Mouse (Mus musculus): ENCODE measurements at regions not wholly inside any gene's neighbourhood (a gene's known extent, or its start where the extent isn't known, plus 50 kb on each side); places are given as distances from the start of the nearest gene placed in this dataset.

DNA sequence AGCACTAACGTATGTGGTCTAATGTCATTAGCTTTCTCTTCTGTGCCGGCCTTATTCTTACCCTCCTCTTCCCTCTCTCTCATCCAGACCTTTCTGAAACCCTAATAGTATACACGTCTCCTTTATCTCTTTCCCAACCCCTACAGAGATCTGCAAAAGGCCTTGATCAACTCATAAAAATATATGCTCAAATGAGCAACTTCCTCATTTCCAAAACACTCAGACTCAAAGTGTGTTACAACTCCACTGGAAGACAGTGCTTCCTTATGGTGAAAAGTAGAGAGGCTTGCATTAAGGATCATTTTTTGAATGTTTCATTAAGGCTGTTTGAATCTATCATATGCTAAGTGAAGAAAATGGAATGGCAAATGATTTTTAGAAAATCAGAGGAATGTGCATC lies 1060.1 kb upstream of the Slc10a2 start:
- Histone ChIP-seq H3K36me3 (ENCODE audit: control insufficient read depth, insufficient read depth, low read length) (no peaks in the 10 kb centered on the region), H3K27me3 (ENCODE audit: control insufficient read depth, insufficient read depth, low read length) (no peaks in the 10 kb centered on the region), H3K27ac (ENCODE audit: low read length) (no peak overlapping the region), H3K9me3 (ENCODE audit: control insufficient read depth, low read depth, low read length) (no peaks in the 10 kb centered on the region), H3K4me1 (ENCODE audit: control insufficient read depth, insufficient read depth, low read length) (no peaks in the 10 kb centered on the region), H3K4me2 (replicated peaks; ENCODE audit: low read depth, low read length) (no peak overlapping the region), H3K4me3 (ENCODE audit: low read depth, low read length) (no peak overlapping the region), H3K9ac (replicated peaks; ENCODE audit: low read depth, low read length) (no peak overlapping the region)
- 65% methylated on average over 3 of the region's 3 CpGs for WGBS
- ATAC-seq (ENCODE audit: insufficient number of reproducible peaks, insufficient read depth, low FRiP score, low read depth), result no peak

DNA sequence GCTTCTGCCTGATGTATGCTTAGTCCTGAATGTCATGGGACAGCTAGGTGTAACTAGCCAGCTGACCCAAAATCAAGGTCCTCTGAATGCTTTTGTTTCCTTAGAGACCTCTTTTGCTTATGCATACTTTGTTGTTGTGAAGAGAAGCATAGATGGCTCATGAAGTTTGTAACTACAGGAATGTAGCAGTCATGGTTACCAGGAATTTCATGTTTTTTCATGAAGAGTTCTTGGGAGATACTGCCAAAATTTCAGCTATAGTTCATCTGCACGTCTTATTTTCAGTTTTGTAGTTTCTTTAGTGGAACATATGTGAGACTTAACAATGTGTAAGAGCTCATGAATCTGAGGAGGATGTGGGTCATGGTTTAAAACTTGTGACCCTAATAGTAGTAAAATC lies 1059.6 kb upstream of the Slc10a2 start:
- Histone ChIP-seq H3K27ac (ENCODE audit: low read length) (no peak overlapping the region), H3K9me3 (ENCODE audit: control insufficient read depth, low read depth, low read length) (no peaks in the 10 kb centered on the region), H3K27me3 (ENCODE audit: control insufficient read depth, insufficient read depth, low read length) (no peaks in the 10 kb centered on the region), H3K36me3 (ENCODE audit: control insufficient read depth, insufficient read depth, low read length) (no peaks in the 10 kb centered on the region), H3K4me2 (replicated peaks; ENCODE audit: low read depth, low read length) (no peak overlapping the region), H3K4me3 (ENCODE audit: low read depth, low read length) (no peak overlapping the region), H3K9ac (replicated peaks; ENCODE audit: low read depth, low read length) (no peak overlapping the region), H3K4me1 (ENCODE audit: control insufficient read depth, insufficient read depth, low read length) (no peaks in the 10 kb centered on the region)
- no peak for ATAC-seq (ENCODE audit: insufficient number of reproducible peaks, insufficient read depth, low FRiP score, low read depth)
- WGBS, result 52% methylated on average over 1 of the region's 1 CpGs

DNA sequence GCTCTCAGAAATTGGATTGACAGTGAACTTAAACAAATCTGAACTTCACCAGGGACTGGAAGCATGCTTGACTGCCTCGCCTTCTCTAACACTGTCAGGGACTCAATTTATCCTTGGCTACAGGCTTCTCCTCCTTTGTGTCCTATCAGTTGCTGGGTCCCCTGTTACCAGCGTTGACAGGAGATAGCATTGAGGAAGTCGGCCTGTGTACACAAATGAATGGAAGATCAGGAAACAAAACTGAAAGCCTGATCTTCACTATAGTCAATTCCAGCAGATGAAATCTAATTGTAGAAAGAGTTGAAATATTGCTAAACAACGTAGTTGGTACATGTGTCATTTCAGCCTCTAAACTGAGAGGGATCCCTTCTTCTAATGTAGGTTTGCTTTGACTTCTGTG lies 1039.4 kb upstream of the Slc10a2 start:
- Histone ChIP-seq H3K27ac (ENCODE audit: low read length) (no peak overlapping the region), H3K9me3 (ENCODE audit: control insufficient read depth, low read depth, low read length) (no peaks in the 10 kb centered on the region), H3K9ac (replicated peaks; ENCODE audit: low read depth, low read length) (no peak overlapping the region), H3K36me3 (ENCODE audit: control insufficient read depth, insufficient read depth, low read length) (no peaks in the 10 kb centered on the region), H3K4me2 (replicated peaks; ENCODE audit: low read depth, low read length) (no peak overlapping the region), H3K4me3 (ENCODE audit: low read depth, low read length) (no peak overlapping the region), H3K4me1 (ENCODE audit: control insufficient read depth, insufficient read depth, low read length) (no peaks in the 10 kb centered on the region), H3K27me3 (ENCODE audit: control insufficient read depth, insufficient read depth, low read length) (no peaks in the 10 kb centered on the region)
- 60% methylated on average over 4 of the region's 4 CpGs for WGBS
- ATAC-seq (ENCODE audit: insufficient number of reproducible peaks, insufficient read depth, low FRiP score, low read depth), result no peak

- Histone ChIP-seq H3K9me3 (ENCODE audit: control insufficient read depth, low read depth, low read length) (no peaks in the 10 kb centered on the region), H3K27me3 (ENCODE audit: control insufficient read depth, insufficient read depth, low read length) (no peaks in the 10 kb centered on the region), H3K36me3 (ENCODE audit: control insufficient read depth, insufficient read depth, low read length) (no peaks in the 10 kb centered on the region), H3K9ac (replicated peaks; ENCODE audit: low read depth, low read length) (no peak overlapping the region), H3K4me1 (ENCODE audit: control insufficient read depth, insufficient read depth, low read length) (no peaks in the 10 kb centered on the region), H3K4me3 (ENCODE audit: low read depth, low read length) (no peak overlapping the region), H3K4me2 (replicated peaks; ENCODE audit: low read depth, low read length) (no peak overlapping the region), H3K27ac (ENCODE audit: low read length) (no peak overlapping the region)
- no peak for ATAC-seq (ENCODE audit: insufficient number of reproducible peaks, insufficient read depth, low FRiP score, low read depth)
- 83% methylated on average over 1 of the region's 1 CpGs for WGBS
Measured at GRCm38 (mm10) chr8:6140090-6140489, 1034.9 kb upstream of the Slc10a2 start.

DNA sequence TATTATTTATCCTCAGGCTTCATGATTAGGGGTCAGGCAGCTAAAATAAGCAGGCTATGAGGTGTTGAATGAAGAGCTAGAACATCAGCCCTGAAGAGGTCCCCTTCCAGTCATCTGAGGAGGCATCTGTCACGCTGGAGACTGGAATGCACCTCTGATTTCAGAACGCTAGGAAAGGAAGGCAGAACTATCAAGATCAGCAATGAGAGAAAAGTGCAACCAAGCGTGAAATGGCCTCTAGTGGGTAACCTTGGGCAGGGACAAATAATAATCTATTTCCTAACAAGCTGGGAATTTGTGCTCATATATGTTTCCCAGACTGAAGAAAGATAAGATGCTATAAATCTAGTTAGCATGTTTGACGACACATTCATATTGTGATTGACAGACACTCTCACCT lies 1034.0 kb upstream of the Slc10a2 start:
- Histone ChIP-seq H3K27ac (ENCODE audit: low read length) (no peak overlapping the region), H3K4me2 (replicated peaks; ENCODE audit: low read depth, low read length) (no peak overlapping the region), H3K4me3 (ENCODE audit: low read depth, low read length) (no peak overlapping the region), H3K36me3 (ENCODE audit: control insufficient read depth, insufficient read depth, low read length) (no peaks in the 10 kb centered on the region), H3K9ac (replicated peaks; ENCODE audit: low read depth, low read length) (no peak overlapping the region), H3K9me3 (ENCODE audit: control insufficient read depth, low read depth, low read length) (no peaks in the 10 kb centered on the region), H3K27me3 (ENCODE audit: control insufficient read depth, insufficient read depth, low read length) (no peaks in the 10 kb centered on the region), H3K4me1 (ENCODE audit: control insufficient read depth, insufficient read depth, low read length) (no peaks in the 10 kb centered on the region)
- ATAC-seq (ENCODE audit: insufficient number of reproducible peaks, insufficient read depth, low FRiP score, low read depth), result no peak
- 46% methylated on average over 4 of the region's 4 CpGs for WGBS

GRCm38 (mm10) chr8:6132243-6132751 lies 1027.1 kb upstream of the Slc10a2 start:
- H3K9me3 ChIP-seq (ENCODE audit: control insufficient read depth, low read depth, low read length), result no peaks in the 10 kb centered on the region
- H3K4me1 ChIP-seq (ENCODE audit: control insufficient read depth, insufficient read depth, low read length), result no peaks in the 10 kb centered on the region
- no peak overlapping the region for H3K4me3 ChIP-seq (ENCODE audit: low read depth, low read length)
- H3K27ac ChIP-seq (ENCODE audit: low read length), result no peak overlapping the region
- ATAC-seq (ENCODE audit: insufficient number of reproducible peaks, insufficient read depth, low FRiP score, low read depth), result peak; percentile 46; the same call in 1 of the 2 replicates
- WGBS, result 34% methylated on average over 3 of the region's 3 CpGs
- H3K36me3 ChIP-seq (ENCODE audit: control insufficient read depth, insufficient read depth, low read length), result no peaks in the 10 kb centered on the region
- no peak overlapping the region for H3K4me2 ChIP-seq (replicated peaks; ENCODE audit: low read depth, low read length)
- no peaks in the 10 kb centered on the region for H3K27me3 ChIP-seq (ENCODE audit: control insufficient read depth, insufficient read depth, low read length)
- no peak overlapping the region for H3K9ac ChIP-seq (replicated peaks; ENCODE audit: low read depth, low read length)

DNA sequence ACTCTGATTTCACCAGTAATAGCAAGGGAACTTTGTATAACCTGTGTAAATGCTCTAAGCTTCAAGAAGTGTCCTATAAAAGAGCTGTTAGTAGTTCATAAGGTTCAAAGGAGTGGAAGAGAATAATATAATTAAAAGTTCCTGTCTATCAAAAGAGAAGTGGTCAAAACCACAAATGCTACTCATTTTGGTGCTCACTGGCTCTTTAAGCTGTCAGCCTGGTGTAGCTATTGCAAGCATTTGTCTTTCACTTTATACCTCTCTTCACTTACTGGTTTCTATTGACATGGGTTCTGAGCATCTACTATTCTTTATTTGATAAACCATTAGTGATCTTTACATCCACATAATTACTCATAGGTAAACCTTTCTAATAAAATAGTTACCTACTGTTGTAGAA lies 1020.1 kb upstream of the Slc10a2 start:
- no peak overlapping the region for H3K9ac ChIP-seq (replicated peaks; ENCODE audit: low read depth, low read length)
- no peaks in the 10 kb centered on the region for H3K27me3 ChIP-seq (ENCODE audit: control insufficient read depth, insufficient read depth, low read length)
- no peak overlapping the region for H3K4me3 ChIP-seq (ENCODE audit: low read depth, low read length)
- H3K4me2 ChIP-seq (replicated peaks; ENCODE audit: low read depth, low read length), result no peak overlapping the region
- no peaks in the 10 kb centered on the region for H3K36me3 ChIP-seq (ENCODE audit: control insufficient read depth, insufficient read depth, low read length)
- H3K4me1 ChIP-seq (ENCODE audit: control insufficient read depth, insufficient read depth, low read length), result no peaks in the 10 kb centered on the region
- ATAC-seq (ENCODE audit: insufficient number of reproducible peaks, insufficient read depth, low FRiP score, low read depth), result no peak
- no peak overlapping the region for H3K27ac ChIP-seq (ENCODE audit: low read length)
- H3K9me3 ChIP-seq (ENCODE audit: control insufficient read depth, low read depth, low read length), result no peaks in the 10 kb centered on the region

DNA sequence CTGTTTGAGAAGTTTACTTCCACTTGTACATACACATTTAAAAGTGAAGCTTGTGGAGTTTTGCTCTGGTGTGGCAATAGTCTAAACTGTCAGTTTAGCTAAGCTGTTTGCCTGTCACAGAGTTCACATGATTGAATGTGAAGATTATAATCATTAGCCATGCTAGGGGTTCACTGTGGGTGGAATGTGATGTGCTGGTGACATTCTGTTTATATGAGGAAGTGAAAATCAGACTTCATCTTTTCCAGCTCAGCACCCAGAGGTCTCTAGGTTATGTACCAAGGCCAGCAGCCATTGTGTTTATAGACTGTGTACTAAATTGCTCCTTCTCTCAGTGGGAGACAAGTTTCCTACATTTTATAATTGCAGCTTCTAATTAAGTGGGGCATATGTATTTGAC lies 1014.4 kb upstream of the Slc10a2 start:
- no peak overlapping the region for H3K4me3 ChIP-seq (ENCODE audit: low read depth, low read length)
- no peaks in the 10 kb centered on the region for H3K27me3 ChIP-seq (ENCODE audit: control insufficient read depth, insufficient read depth, low read length)
- no peak overlapping the region for H3K9ac ChIP-seq (replicated peaks; ENCODE audit: low read depth, low read length)
- H3K9me3 ChIP-seq (ENCODE audit: control insufficient read depth, low read depth, low read length), result no peaks in the 10 kb centered on the region
- no peak overlapping the region for H3K27ac ChIP-seq (ENCODE audit: low read length)
- ATAC-seq (ENCODE audit: insufficient number of reproducible peaks, insufficient read depth, low FRiP score, low read depth), result no peak
- no peaks in the 10 kb centered on the region for H3K36me3 ChIP-seq (ENCODE audit: control insufficient read depth, insufficient read depth, low read length)
- H3K4me1 ChIP-seq (ENCODE audit: control insufficient read depth, insufficient read depth, low read length), result no peaks in the 10 kb centered on the region
- H3K4me2 ChIP-seq (replicated peaks; ENCODE audit: low read depth, low read length), result no peak overlapping the region

- no peaks in the 10 kb centered on the region for H3K27me3 ChIP-seq (ENCODE audit: control insufficient read depth, insufficient read depth, low read length)
- no peaks in the 10 kb centered on the region for H3K36me3 ChIP-seq (ENCODE audit: control insufficient read depth, insufficient read depth, low read length)
- no peak for ATAC-seq (ENCODE audit: insufficient number of reproducible peaks, insufficient read depth, low FRiP score, low read depth)
- H3K9me3 ChIP-seq (ENCODE audit: control insufficient read depth, low read depth, low read length), result no peaks in the 10 kb centered on the region
- no peak overlapping the region for H3K27ac ChIP-seq (ENCODE audit: low read length)
- no peak overlapping the region for H3K9ac ChIP-seq (replicated peaks; ENCODE audit: low read depth, low read length)
- no peak overlapping the region for H3K4me2 ChIP-seq (replicated peaks; ENCODE audit: low read depth, low read length)
- H3K4me3 ChIP-seq (ENCODE audit: low read depth, low read length), result no peak overlapping the region
- no peaks in the 10 kb centered on the region for H3K4me1 ChIP-seq (ENCODE audit: control insufficient read depth, insufficient read depth, low read length)
- 81% methylated on average over 2 of the region's 2 CpGs for WGBS
Measured at GRCm38 (mm10) chr8:6111351-6111750, 1006.2 kb upstream of the Slc10a2 start.

All from stomach, embryonic 14.5 days (tissue).